Mouse (Mus musculus) lung, adult 10 weeks (tissue): Measurements from ENCODE around the gene Snap29. TPM values are rescaled to one million over a fixed set of nuclear protein-coding genes. Genes with fewer than 3 reads are reported as not detected.

Source experiments
- polyA plus RNA-seq: library from polyadenylated mRNA; stranded (reverse); fragments of 350-450 nt; fragmentation: Illumina TruSeq; extraction: RNeasy Lipid Tissue Mini Kit (QIAGEN cat#74804); gene quantifications from one replicate; pipeline ENCODE4 v1.2.3, GENCODE M21; 2014; ENCODE audit warnings: low read depth, low replicate concordance; ENCODE audit not compliant: insufficient read depth

The Snap29 gene
- 15.6 TPM for polyA plus RNA-seq

GRCm38 (mm10) chr16:17405736-17406443 is at the start of gene Snap29, which contains the start of gene Pi4ka:
Gene Snap29, plus strand, starts transcription at chr16:17405986.
Gene Pi4ka, minus strand, starts transcription at chr16:17406314.

DNA sequence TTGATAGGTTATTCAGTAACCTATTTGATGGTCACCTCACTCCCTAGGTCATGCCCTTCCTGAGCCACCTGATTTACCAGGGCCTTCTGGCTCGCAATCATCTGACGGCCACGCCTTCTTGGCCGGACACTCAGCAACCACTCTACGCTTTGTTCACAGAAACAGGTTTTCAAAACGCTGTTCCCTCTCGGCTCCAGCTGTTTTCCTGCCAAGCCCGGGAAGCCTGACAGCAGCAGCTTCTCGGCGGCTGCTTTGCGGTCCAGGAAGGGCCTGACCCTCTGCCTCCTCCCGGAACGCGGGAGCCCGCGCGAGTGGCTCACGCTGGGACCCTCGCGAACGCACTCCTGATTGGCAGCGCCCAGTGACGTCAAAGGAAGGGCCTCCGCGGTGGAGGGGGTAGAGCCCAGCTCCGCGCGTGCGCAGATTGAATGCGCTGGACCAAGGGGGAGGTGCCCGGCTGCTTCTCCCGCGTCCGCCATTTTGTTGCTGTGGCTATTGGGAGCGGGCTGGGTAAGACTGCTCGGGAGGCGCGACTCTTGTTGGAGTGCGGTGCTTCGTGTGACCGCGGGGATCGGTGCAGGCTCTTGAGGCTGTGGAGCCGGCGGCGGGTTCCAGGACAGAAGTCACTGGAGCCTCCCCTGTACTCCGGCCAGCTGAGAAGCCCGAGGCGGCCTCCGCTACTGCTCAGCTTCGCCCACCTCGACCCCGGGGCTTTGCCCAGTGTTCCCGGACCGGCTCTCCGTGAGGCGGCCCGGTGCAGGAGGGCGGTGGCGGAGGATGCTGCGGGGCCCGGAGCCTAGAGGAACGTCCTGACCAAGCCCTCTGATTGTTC is 46.0 kb downstream of the Snap29 start, which contains the start of gene Crkl:
TSS of gene Crkl (plus strand) at position 447 of the 832 bp plus-strand sequence.

Other genes starting within 250 kb of the Snap29 start
- 95.1 TPM for gene Ube2l3, start 203.3 kb upstream of the Snap29 start, polyA plus RNA-seq
- gene Rimbp3, start 197.4 kb upstream of the Snap29 start, polyA plus RNA-seq = not detected
- gene Hic2, start 172.4 kb upstream of the Snap29 start, polyA plus RNA-seq = 0.52 TPM
- gene Tmem191c, start 129.9 kb upstream of the Snap29 start, polyA plus RNA-seq = 3.7 TPM
- 1.6 TPM for gene Serpind1, start 74.6 kb upstream of the Snap29 start, polyA plus RNA-seq
- 34.8 TPM for gene Pi4ka, start 328 bp downstream of the Snap29 start, polyA plus RNA-seq
- 12.3 TPM for gene Crkl, start 46.0 kb downstream of the Snap29 start, polyA plus RNA-seq
- 0.99 TPM for gene Aifm3, start 83.6 kb downstream of the Snap29 start, polyA plus RNA-seq
- 42.2 TPM for gene Lztr1, start 102.7 kb downstream of the Snap29 start, polyA plus RNA-seq
- 28.1 TPM for gene Thap7, start 125.2 kb downstream of the Snap29 start, polyA plus RNA-seq
- 5.4 TPM for gene Lrrc74b, start 155.3 kb downstream of the Snap29 start, polyA plus RNA-seq
- 5.4 TPM for gene P2rx6, start 155.9 kb downstream of the Snap29 start, polyA plus RNA-seq
- gene Slc7a4, start 177.2 kb downstream of the Snap29 start, polyA plus RNA-seq = 10.1 TPM
- 7.3 TPM for gene Smpd4, start 213.4 kb downstream of the Snap29 start, polyA plus RNA-seq
- 5.2 TPM for gene Ccdc74a, start 240.5 kb downstream of the Snap29 start, polyA plus RNA-seq